Mouse (Mus musculus) embryonic facial prominence, embryonic 11.5 days (tissue): Measurements from ENCODE around the gene 9430007A20Rik. TPM values are rescaled to one million over a fixed set of nuclear protein-coding genes. Genes with fewer than 3 reads are reported as not detected.

ENCODE experiments used
- ATAC-seq: fragments of 200-750 bp; cut with Nextera tagmentation; replicated peaks from 2 replicates; pipeline ENCODE4 v1.8.0; 2017; ENCODE audit warnings: low read depth; ENCODE audit not compliant: insufficient number of reproducible peaks, low FRiP score, low TSS enrichment
- DNase-seq: peaks from one replicate; pipeline ENCODE4 v3.0.0-alpha.2; 2015; ENCODE audit warnings: low spot score
- H3K27ac ChIP-seq: fragments of 300-500 bp; sonication (generic); replicated peaks from 2 replicates; pipeline ENCODE4 v1.5.1; 2014; ENCODE audit warnings: mild to moderate bottlenecking, low read depth, low read length, control low read depth
- H3K27me3 ChIP-seq: fragments of 300-500 bp; sonication (generic); 2 replicates; pipeline ENCODE4 v1.6.1; 2014; ENCODE audit warnings: mild to moderate bottlenecking, low read length, moderate library complexity, mixed read lengths; ENCODE audit not compliant: control insufficient read depth, insufficient read depth
- H3K36me3 ChIP-seq: fragments of 300-500 bp; sonication (generic); replicated peaks from 2 replicates; pipeline ENCODE4 v1.6.1; 2014; ENCODE audit warnings: low read depth, mild to moderate bottlenecking, low read length, moderate library complexity, mixed read lengths; ENCODE audit not compliant: control insufficient read depth, insufficient read depth
- H3K4me1 ChIP-seq: fragments of 300-500 bp; sonication (generic); 2 replicates; pipeline ENCODE4 v1.6.1; 2014; ENCODE audit warnings: low read length, mixed read lengths; ENCODE audit not compliant: control insufficient read depth, insufficient read depth
- H3K4me2 ChIP-seq: fragments of 300-500 bp; sonication (generic); 2 replicates; pipeline ENCODE4 v1.6.1; 2014; ENCODE audit warnings: low read depth, mild to moderate bottlenecking, control low read depth, low read length, moderate library complexity
- H3K4me3 ChIP-seq: fragments of 300-500 bp; sonication (generic); 2 replicates; pipeline ENCODE4 v1.5.1; 2014; ENCODE audit warnings: low read depth, low read length, control low read depth
- H3K9ac ChIP-seq: fragments of 300-500 bp; sonication (generic); replicated peaks from 2 replicates; pipeline ENCODE4 v1.6.1; 2014; ENCODE audit warnings: mild to moderate bottlenecking, control low read depth, low read length
- H3K9me3 ChIP-seq: fragments of 300-500 bp; sonication (generic); replicated peaks from 2 replicates; pipeline ENCODE4 v1.6.1; 2016; ENCODE audit warnings: mild to moderate bottlenecking, low read length, inconsistent platforms, mixed read lengths; ENCODE audit not compliant: control insufficient read depth
- WGBS: fragments of 180-500 bp; shearing (Covaris S2); extraction: QIAGEN DNeasy Blood & Tissue Kit; methylation state at CpG from one replicate; pipeline ENCODE4 v1.1.7; 2014; 5-methylcytosine and 5-hydroxymethylcytosine counted together
- polyA plus RNA-seq: library from polyadenylated mRNA; unstranded; fragments of >200 nt; fragmentation: Nextera tagmentation; extraction: Ambion mirVana; gene quantifications from 2 replicates; pipeline ENCODE4 v1.2.1, GENCODE M21; 2014

9430007A20Rik gene
- polyA plus RNA-seq, 1 experiment from 2014 or later, result not detected

- H3K36me3 ChIP-seq, result no peaks in the 10 kb centered on the region
- WGBS, result 82% methylated on average over 1 of the region's 1 CpGs
- no peak within 1 kb of the TSS for H3K9ac ChIP-seq
- DNase-seq, result no peak
- ATAC-seq, result no peak
- no peaks in the 10 kb centered on the region for H3K4me1 ChIP-seq
- no peak within 1 kb of the TSS for H3K27ac ChIP-seq
- no peak within 1 kb of the TSS for H3K4me2 ChIP-seq
- no peaks in the 10 kb centered on the region for H3K27me3 ChIP-seq
- H3K9me3 ChIP-seq, result no peaks in the 10 kb centered on the region
- no peak within 1 kb of the TSS for H3K4me3 ChIP-seq
These were observed 45.4 kb downstream of the 9430007A20Rik start, which contains the start of gene Gm13124 for GRCm38 (mm10) chr4:144565034-144565433. TSS of gene Gm13124 (minus strand) at chr4:144565134.

GRCm38 (mm10) chr4:144567752-144568151 is 48.1 kb downstream of the 9430007A20Rik start:
- DNase-seq, result no peak
- Histone ChIP-seq H3K27ac (no peak overlapping the region), H3K4me1 (no peaks in the 10 kb centered on the region), H3K4me3 (no peak overlapping the region), H3K27me3 (no peaks in the 10 kb centered on the region), H3K9ac (no peak overlapping the region), H3K4me2 (no peak overlapping the region), H3K9me3 (no peaks in the 10 kb centered on the region), H3K36me3 (no peaks in the 10 kb centered on the region)
- no peak for ATAC-seq

Other genes starting within 250 kb of the 9430007A20Rik start
- not detected in 2 replicates for gene Pramel5, start 239.3 kb upstream of the 9430007A20Rik start, polyA plus RNA-seq
- gene Gm13128, start 189.6 kb upstream of the 9430007A20Rik start, polyA plus RNA-seq, result not detected in 2 replicates
- not detected in 2 replicates for gene Gm13119, start 161.9 kb upstream of the 9430007A20Rik start, polyA plus RNA-seq
- gene Pramef20, start 141.9 kb upstream of the 9430007A20Rik start, polyA plus RNA-seq, result not detected in 2 replicates
- gene Pramef12, start 111.4 kb upstream of the 9430007A20Rik start, polyA plus RNA-seq, result not detected in 2 replicates
- not detected in 2 replicates for gene 1700012P22Rik, start 81.0 kb upstream of the 9430007A20Rik start, polyA plus RNA-seq
- gene Gm9944, start 66.5 kb upstream of the 9430007A20Rik start, polyA plus RNA-seq, result not detected in 2 replicates
- not detected in 2 replicates for gene Aadacl3, start 56.1 kb upstream of the 9430007A20Rik start, polyA plus RNA-seq
- not detected in 2 replicates for gene Gm13124, start 45.3 kb downstream of the 9430007A20Rik start, polyA plus RNA-seq
- not detected in 2 replicates for gene Aadacl4, start 93.9 kb downstream of the 9430007A20Rik start, polyA plus RNA-seq
- not detected in 2 replicates for gene Gm436, start 166.5 kb downstream of the 9430007A20Rik start, polyA plus RNA-seq
- not detected in 2 replicates for gene Gm13178, start 201.6 kb downstream of the 9430007A20Rik start, polyA plus RNA-seq